Mouse (Mus musculus) left cerebral cortex, adult 8-10 months (tissue): ENCODE results near the gene Pole3. TPM values are rescaled to one million over a fixed set of nuclear protein-coding genes. Genes with fewer than 3 reads are reported as not detected.

ENCODE experiments used
- DNase-seq, 2 experiments: peaks; one replicate each; pipeline ENCODE4 v3.0.0; 2022; ENCODE audit warnings: low spot score in 2 of 2
- total RNA-seq, 4 experiments: library from RNA; stranded (reverse); gene quantifications; 2 replicates each; pipeline ENCODE4 v1.2.4; 2022

Pole3 gene
- 10 to 100 TPM; 27.6 to 29.5 (median 28.3) TPM for total RNA-seq

GRCm38 (mm10) chr4:62524651-62525488, at the start of gene Pole3, which contains the start of gene 4933430I17Rik:
TSS of gene Pole3 (minus strand) at chr4:62525068.
TSS of gene 4933430I17Rik (plus strand) at chr4:62525369.
- DNase-seq, result peak; percentile 96 to 98

- DNase-seq, result no peak
Measured at GRCm38 (mm10) chr4:62570029-62570428, 45.2 kb upstream of the Pole3 start.

DNA sequence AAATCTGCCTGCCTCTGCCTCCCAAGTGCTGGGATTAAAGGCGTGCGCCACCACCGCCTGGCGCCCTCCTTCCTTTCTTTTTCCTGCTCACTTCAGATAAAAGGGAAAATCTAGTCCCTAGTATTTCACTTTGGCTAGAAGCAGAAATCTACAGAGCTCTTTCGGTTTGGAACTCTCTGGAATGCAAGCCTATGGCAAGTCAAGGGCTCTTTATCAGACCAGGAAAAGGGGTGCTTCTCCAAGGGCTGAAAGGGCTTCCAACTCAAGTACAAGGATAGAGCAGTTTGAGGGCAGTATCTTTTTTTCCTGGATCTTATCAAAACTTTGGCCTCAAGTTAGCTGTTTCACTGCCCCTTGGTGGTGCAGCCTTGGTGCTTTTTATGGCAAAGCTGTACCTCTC, 44.7 kb upstream of the Pole3 start:
- DNase-seq, result no peak

DNA sequence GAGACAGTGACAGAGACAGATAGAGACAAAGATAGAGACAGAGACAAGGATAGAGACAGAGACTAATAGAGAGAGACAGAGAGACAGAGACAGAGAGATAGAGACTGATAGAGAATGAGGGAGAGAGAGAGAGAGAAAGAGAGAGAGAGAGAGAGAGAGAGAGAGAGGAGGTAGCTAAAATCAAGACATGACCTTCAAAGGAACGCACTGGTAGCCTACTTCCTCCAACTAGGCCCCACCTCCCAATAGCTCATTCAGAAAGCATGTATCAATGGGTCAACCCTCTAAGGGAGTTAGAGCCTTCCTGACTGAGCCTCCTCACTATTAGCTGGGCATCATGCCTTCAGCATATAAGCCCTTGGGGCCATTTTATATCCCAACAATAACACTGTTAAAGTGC, 43.5 kb upstream of the Pole3 start:
- DNase-seq, result no peak

DNA sequence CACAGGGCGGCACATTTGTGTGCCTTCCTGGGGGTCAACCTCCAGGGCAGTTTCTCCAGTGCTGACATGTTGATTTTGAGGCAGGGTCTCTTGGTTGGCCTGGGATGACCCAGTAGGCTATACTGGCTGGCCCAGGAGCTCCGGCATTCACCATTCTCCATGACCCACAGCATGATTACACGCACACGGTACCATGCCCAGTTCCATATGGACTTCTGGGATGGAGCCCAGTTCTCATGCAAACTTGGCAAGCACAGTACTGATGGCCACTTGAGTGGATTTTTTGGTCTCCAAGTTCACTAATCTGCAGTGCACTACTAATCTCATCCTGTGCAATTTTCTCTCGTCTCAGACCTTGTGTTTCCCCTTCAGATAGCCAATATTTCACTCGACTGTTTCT, 42.8 kb upstream of the Pole3 start:
- DNase-seq, result no peak

- no peak for DNase-seq
Measured at GRCm38 (mm10) chr4:62566530-62566929, 41.7 kb upstream of the Pole3 start.

GRCm38 (mm10) chr4:62562006-62562405, 37.1 kb upstream of the Pole3 start:
- DNase-seq, result no peak

- DNase-seq, result no peak
Measured at GRCm38 (mm10) chr4:62561630-62562001, 36.7 kb upstream of the Pole3 start.

- DNase-seq, result peak in 1 of 2 experiments; percentile 16
Measured at GRCm38 (mm10) chr4:62560963-62561629, 36.2 kb upstream of the Pole3 start.

DNA sequence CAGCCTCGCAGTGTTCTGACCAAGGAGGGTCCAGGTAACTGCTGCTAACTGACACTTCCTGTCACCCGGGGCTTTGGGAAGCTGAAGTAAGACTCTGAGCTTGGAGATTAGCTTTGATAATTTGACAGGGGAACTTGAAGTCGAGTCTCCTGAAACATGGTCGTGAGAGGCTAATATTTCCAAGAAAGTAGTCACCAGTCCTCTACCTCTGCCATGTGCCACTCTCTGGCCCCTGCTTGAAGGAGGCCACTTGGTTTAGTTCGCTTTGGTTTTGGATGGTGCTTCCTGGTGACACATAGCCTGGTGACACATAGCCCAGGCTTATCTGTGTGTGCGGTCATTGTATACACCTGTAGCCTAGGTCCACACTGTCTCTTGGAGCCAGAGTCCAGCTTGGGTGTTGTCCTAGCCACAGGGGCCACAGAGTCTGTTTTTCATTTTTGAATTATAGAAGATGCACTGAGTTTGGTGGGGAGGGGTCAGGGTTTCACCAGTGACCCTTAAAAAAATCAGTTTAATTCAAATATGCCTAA, 35.0 kb upstream of the Pole3 start, which contains the start of gene Rgs3:
Gene Rgs3 (plus strand): TSS at position 51 of the 533 bp plus-strand sequence.
- DNase-seq, result no peak

- DNase-seq, result no peak
Measured at GRCm38 (mm10) chr4:62557436-62557835, 32.6 kb upstream of the Pole3 start.

DNA sequence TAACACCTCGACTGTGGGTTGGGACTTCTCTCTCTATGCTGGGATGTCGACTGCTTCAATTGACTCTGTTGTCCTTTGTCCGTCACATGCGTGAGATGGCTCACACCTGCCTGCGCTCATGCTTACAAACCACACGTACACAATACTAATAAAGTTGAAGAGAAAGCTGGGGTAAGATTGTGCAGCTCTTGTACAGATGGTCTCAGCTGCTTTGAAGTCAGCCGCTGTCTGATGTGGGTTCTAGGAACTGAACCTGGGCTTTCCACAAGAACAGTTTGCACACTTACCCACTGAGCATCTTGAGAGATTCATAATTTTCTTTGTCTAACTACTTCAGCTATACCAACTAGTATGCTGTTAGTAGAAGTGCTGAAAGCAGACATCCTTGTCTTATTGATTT, 27.1 kb upstream of the Pole3 start:
- no peak for DNase-seq

DNA sequence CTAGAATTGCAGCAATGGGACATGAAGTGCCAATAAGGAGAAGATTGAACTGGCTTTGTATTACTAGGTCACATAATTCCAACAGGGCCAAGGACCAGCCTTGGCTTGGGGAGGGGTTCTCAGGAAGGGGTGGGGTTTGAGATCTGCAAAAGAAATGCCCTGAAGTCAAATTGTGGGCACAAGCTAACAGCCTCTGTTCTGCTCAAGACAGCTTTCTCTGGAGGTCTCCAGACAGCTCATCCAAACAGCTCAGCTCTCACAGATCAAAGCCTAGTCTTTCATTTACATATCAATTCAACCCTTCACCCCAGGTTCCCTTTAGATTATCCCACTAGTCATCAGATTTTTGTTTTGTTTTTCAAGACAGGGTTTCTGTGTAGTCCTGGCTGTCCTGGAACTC, 19.9 kb upstream of the Pole3 start:
- no peak for DNase-seq

GRCm38 (mm10) chr4:62543782-62544181, 18.9 kb upstream of the Pole3 start:
- DNase-seq, result no peak

DNA sequence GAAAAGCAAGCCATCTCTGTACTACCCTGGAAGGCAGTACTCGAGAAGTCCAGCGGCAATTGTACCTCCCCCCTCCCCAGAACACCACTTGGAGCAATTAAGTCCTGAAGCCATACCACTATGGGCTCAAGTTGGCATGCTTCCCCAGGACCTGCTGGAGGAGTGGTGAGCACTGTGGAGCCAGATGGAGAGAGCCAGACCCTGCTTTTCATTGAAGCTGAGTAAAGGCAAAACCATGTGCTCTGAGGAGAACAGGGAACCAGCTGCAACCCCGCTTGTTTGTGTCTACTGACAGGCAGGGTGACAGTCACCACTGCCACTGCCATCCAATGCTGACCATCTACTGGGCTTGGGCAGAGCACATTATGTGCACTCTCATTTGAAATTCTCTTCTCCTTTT, 16.9 kb upstream of the Pole3 start:
- no peak for DNase-seq

DNA sequence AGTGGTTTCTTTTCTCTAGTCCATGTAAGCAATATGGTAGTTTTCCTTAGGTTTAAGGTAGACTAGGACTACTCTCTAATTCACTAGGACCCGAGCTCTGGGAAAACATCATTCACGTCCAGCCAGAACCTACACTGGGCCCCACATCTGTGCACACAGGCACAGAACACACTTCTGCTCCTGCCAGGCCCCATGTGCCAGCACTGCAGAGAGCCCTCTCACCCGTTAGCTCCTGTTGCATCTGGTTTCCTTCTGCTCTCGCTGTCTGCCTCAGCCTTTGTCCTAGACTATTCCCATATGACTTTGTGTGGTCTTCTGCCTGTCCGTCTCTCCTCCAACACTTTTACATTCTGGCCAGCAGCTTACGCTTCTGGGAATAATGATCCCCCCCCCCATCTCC, 8.9 kb upstream of the Pole3 start:
- no peak for DNase-seq

DNA sequence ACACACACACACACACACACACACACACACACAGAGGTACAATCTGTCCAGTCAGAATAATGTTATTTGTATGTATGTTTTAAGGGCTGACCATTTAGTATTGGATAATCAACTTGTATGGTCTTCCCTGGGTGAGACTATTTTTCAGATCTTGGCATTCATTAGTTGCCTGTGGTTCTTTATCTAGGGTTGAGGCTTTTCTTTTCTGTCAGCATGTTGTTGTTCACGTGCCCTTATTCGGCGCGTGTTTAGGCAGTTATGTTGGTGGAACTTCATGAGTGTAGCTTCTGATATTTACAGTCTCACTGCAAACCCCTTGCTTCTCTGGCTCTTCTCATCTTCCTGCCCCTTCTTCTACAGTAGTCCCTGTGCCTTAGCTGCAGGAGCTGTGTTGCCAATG, 2.8 kb upstream of the Pole3 start:
- no peak for DNase-seq

DNA sequence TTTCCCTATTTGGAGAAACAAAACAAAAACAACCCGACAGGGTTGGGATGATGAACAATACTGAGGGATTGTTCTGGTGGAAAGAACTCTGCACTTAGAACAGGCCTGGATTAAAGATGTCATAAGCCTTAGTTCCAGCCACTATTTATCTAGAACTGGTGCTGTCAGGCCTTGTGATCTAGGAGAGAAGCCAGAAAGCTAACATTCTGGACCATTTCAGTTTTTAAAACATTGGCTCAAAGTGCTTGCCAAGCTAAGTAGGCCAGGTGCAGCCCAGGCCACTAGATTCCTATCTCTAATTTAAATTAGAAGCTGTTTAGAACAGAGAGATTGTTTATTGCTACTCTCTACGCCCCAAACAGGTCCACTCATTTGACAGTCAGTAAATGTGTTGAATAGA, 1.4 kb upstream of the Pole3 start:
- no peak for DNase-seq

GRCm38 (mm10) chr4:62525489-62525811, 582 bp upstream of the Pole3 start:
- no peak for DNase-seq

- DNase-seq, result no peak
Measured at GRCm38 (mm10) chr4:62520892-62521400, 3.9 kb downstream of the Pole3 start.

- peak; percentile 74 to 78 for DNase-seq
Measured at GRCm38 (mm10) chr4:62519849-62520233, 5.0 kb downstream of the Pole3 start, which contains the start of gene Alad. TSS of gene Alad (minus strand) at chr4:62519918.

GRCm38 (mm10) chr4:62519122-62519848, 5.6 kb downstream of the Pole3 start:
- no peak for DNase-seq
